ENCODE assay signal across 11 mouse cellular contexts in the genomic region with DNA sequence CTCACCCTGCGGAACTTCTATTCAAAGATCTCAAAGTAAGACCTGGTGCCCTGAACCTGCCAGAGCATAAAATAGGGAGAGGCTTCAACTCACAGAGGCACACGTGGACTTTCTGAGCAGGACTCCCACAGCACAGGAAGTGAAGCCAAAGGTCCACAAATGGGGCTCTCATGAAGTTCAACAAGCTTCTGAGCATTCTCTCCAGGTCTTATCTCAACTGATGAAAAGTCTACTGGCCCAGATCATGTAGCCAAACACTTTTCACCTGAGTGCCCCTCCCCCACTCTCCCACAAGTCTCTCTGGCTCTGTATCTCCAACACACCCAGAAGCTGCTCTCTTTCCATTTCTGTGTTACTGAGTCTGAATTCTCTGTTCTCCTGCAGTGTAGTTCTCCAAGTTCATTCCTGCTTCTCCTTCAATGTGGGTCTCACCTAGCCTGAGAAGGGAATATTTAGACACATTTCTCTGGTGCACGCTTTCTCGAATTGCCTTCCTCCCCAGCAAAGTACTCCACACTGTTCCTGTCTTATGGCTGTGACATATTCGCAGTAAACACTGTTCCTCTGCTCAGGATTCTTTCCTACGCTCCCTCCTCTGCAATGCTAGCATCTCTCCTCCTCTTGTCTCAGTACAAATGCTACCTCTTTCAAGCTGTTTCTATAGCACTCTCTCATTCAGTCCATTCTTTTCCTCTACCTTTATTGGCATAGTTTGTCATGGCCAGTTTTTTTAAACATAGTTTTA.
"Had no signal": no experiment of that assay in that cellular context is flagged by ENCODE, and none has a peak within 500 bp of the region (broad histone marks: within the 10 kb centered on the region; RNA-seq: fewer than 3 reads in every experiment).

No protein-coding gene starts in this region.

- H3K27ac ChIP-seq: hindbrain, postnatal 0 days; limb, embryonic 15.5 days; liver, embryonic 12.5 days; midbrain, embryonic 12.5 days had no signal

- H3K4me3 ChIP-seq: limb, embryonic 15.5 days; liver, embryonic 12.5 days; midbrain, embryonic 12.5 days had no signal

- H3K27me3 ChIP-seq: limb, embryonic 15.5 days; liver, embryonic 12.5 days; midbrain, embryonic 12.5 days had no signal

- DNase-seq: kidney, adult 11 months; kidney, postnatal 10 days; right cerebral cortex, adult 18-20 months; right cerebral cortex, postnatal 25 days; thymus, adult 18-20 months; thymus, postnatal 14 days had no signal

- H3K9me3 ChIP-seq: limb, embryonic 15.5 days; liver, embryonic 12.5 days had no signal

- H3K36me3 ChIP-seq: limb, embryonic 15.5 days; liver, embryonic 12.5 days; midbrain, embryonic 12.5 days had no signal

- H3K4me2 ChIP-seq: limb, embryonic 15.5 days; liver, embryonic 12.5 days; midbrain, embryonic 12.5 days had no signal

- ATAC-seq: hindbrain, postnatal 0 days; liver, embryonic 12.5 days; midbrain, embryonic 16.5 days had no signal

- H3K4me1 ChIP-seq: limb, embryonic 15.5 days; liver, embryonic 12.5 days; midbrain, embryonic 12.5 days had no signal

- H3K9ac ChIP-seq: limb, embryonic 15.5 days; liver, embryonic 12.5 days; midbrain, embryonic 12.5 days had no signal
